Mouse (Mus musculus) embryonic facial prominence, embryonic 11.5 days (tissue): ENCODE data around the gene Eddm3b. TPM values are rescaled to one million over a fixed set of nuclear protein-coding genes. Genes with fewer than 3 reads are reported as not detected.
"Not testable (repeated sequence)": the region's sequence is repeated elsewhere in the genome, so short reads cannot be mapped to it uniquely, and the experiment has no call there.

Experiments
- ATAC-seq: fragments of 200-750 bp; cut with Nextera tagmentation; replicated peaks from 2 replicates; pipeline ENCODE4 v1.8.0; 2017; ENCODE audit warnings: low read depth; ENCODE audit not compliant: insufficient number of reproducible peaks, low FRiP score, low TSS enrichment
- DNase-seq: peaks from one replicate; pipeline ENCODE4 v3.0.0-alpha.2; 2015; ENCODE audit warnings: low spot score
- H3K27ac ChIP-seq: fragments of 300-500 bp; sonication (generic); replicated peaks from 2 replicates; pipeline ENCODE4 v1.5.1; 2014; ENCODE audit warnings: mild to moderate bottlenecking, low read depth, low read length, control low read depth
- H3K27me3 ChIP-seq: fragments of 300-500 bp; sonication (generic); 2 replicates; pipeline ENCODE4 v1.6.1; 2014; ENCODE audit warnings: mild to moderate bottlenecking, low read length, moderate library complexity, mixed read lengths; ENCODE audit not compliant: control insufficient read depth, insufficient read depth
- H3K36me3 ChIP-seq: fragments of 300-500 bp; sonication (generic); replicated peaks from 2 replicates; pipeline ENCODE4 v1.6.1; 2014; ENCODE audit warnings: low read depth, mild to moderate bottlenecking, low read length, moderate library complexity, mixed read lengths; ENCODE audit not compliant: control insufficient read depth, insufficient read depth
- H3K4me1 ChIP-seq: fragments of 300-500 bp; sonication (generic); 2 replicates; pipeline ENCODE4 v1.6.1; 2014; ENCODE audit warnings: low read length, mixed read lengths; ENCODE audit not compliant: control insufficient read depth, insufficient read depth
- H3K4me2 ChIP-seq: fragments of 300-500 bp; sonication (generic); 2 replicates; pipeline ENCODE4 v1.6.1; 2014; ENCODE audit warnings: low read depth, mild to moderate bottlenecking, control low read depth, low read length, moderate library complexity
- H3K4me3 ChIP-seq: fragments of 300-500 bp; sonication (generic); 2 replicates; pipeline ENCODE4 v1.5.1; 2014; ENCODE audit warnings: low read depth, low read length, control low read depth
- H3K9ac ChIP-seq: fragments of 300-500 bp; sonication (generic); replicated peaks from 2 replicates; pipeline ENCODE4 v1.6.1; 2014; ENCODE audit warnings: mild to moderate bottlenecking, control low read depth, low read length
- H3K9me3 ChIP-seq: fragments of 300-500 bp; sonication (generic); replicated peaks from 2 replicates; pipeline ENCODE4 v1.6.1; 2016; ENCODE audit warnings: mild to moderate bottlenecking, low read length, inconsistent platforms, mixed read lengths; ENCODE audit not compliant: control insufficient read depth
- WGBS: fragments of 180-500 bp; shearing (Covaris S2); extraction: QIAGEN DNeasy Blood & Tissue Kit; methylation state at CpG from one replicate; pipeline ENCODE4 v1.1.7; 2014; 5-methylcytosine and 5-hydroxymethylcytosine counted together
- polyA plus RNA-seq: library from polyadenylated mRNA; unstranded; fragments of >200 nt; fragmentation: Nextera tagmentation; extraction: Ambion mirVana; gene quantifications from 2 replicates; pipeline ENCODE4 v1.2.1, GENCODE M21; 2014

Eddm3b gene
- polyA plus RNA-seq, 1 experiment from 2014 or later = not detected

GRCm38 (mm10) chr14:51163323-51163722, 49.1 kb downstream of the Eddm3b start:
- not testable (repeated sequence) for H3K4me2 ChIP-seq, H3K4me1 ChIP-seq, H3K36me3 ChIP-seq, H3K27ac ChIP-seq, ATAC-seq, H3K9me3 ChIP-seq, H3K4me3 ChIP-seq, DNase-seq, H3K9ac ChIP-seq, H3K27me3 ChIP-seq
- 88% methylated on average over 6 of the region's 6 CpGs for WGBS

- H3K9me3 ChIP-seq = no peaks in the 10 kb centered on the region
- H3K36me3 ChIP-seq = no peaks in the 10 kb centered on the region
- H3K27ac ChIP-seq = no peak overlapping the region
- H3K4me2 ChIP-seq = no peak overlapping the region
- H3K27me3 ChIP-seq = no peaks in the 10 kb centered on the region
- ATAC-seq (no peak), DNase-seq (no peak)
- no peak overlapping the region for H3K9ac ChIP-seq
- no peaks in the 10 kb centered on the region for H3K4me1 ChIP-seq
- WGBS = 87% methylated on average over 1 of the region's 1 CpGs
- no peak overlapping the region for H3K4me3 ChIP-seq
Observed at GRCm38 (mm10) chr14:51165435-51165834, 51.2 kb downstream of the Eddm3b start.

GRCm38 (mm10) chr14:51166068-51166467, 51.8 kb downstream of the Eddm3b start:
- H3K27me3 ChIP-seq = no peaks in the 10 kb centered on the region
- no peaks in the 10 kb centered on the region for H3K36me3 ChIP-seq
- no peak overlapping the region for H3K27ac ChIP-seq
- H3K4me2 ChIP-seq = no peak overlapping the region
- ATAC-seq (no peak), DNase-seq (no peak)
- H3K4me1 ChIP-seq = no peaks in the 10 kb centered on the region
- H3K9ac ChIP-seq = no peak overlapping the region
- H3K4me3 ChIP-seq = no peak overlapping the region
- no peaks in the 10 kb centered on the region for H3K9me3 ChIP-seq

Other genes with a start within 250 kb of the Eddm3b start
- gene Tep1, start 243.9 kb upstream of the Eddm3b start, polyA plus RNA-seq = 5.3 and 5.5 TPM in 2 replicates
- gene Klhl33, start 216.9 kb upstream of the Eddm3b start, polyA plus RNA-seq = 0.15 TPM in 1 of 2 replicates, not detected in the other
- gene Osgep, start 189.5 kb upstream of the Eddm3b start, polyA plus RNA-seq = 188 and 208 TPM in 2 replicates
- gene Apex1, start 189.5 kb upstream of the Eddm3b start, polyA plus RNA-seq = 471 and 486 TPM in 2 replicates
- gene Pip4p1, start 183.6 kb upstream of the Eddm3b start, polyA plus RNA-seq = 49.1 and 52.4 TPM in 2 replicates
- 72.0 and 72.8 TPM in 2 replicates for gene Pnp, start 183.3 kb upstream of the Eddm3b start, polyA plus RNA-seq
- not detected in 2 replicates for gene Gm49342, start 169.9 kb upstream of the Eddm3b start, polyA plus RNA-seq
- gene Pnp2, start 158.4 kb upstream of the Eddm3b start, polyA plus RNA-seq = 0.36 and 0.47 TPM in 2 replicates
- 0.13 TPM in 1 of 2 replicates, not detected in the other for gene Rnase10, start 106.7 kb upstream of the Eddm3b start, polyA plus RNA-seq
- not detected in 2 replicates for gene Rnase9, start 72.6 kb upstream of the Eddm3b start, polyA plus RNA-seq
- not detected in 2 replicates for gene Rnase11, start 64.3 kb upstream of the Eddm3b start, polyA plus RNA-seq
- not detected in 2 replicates for gene Rnase12, start 56.8 kb upstream of the Eddm3b start, polyA plus RNA-seq
- gene Olfr750, start 40.0 kb upstream of the Eddm3b start, polyA plus RNA-seq = not detected in 2 replicates
- 14.4 and 14.7 TPM in 2 replicates for gene Rnase4, start 23.3 kb upstream of the Eddm3b start, polyA plus RNA-seq
- 2.2 and 2.6 TPM in 2 replicates for gene Ang, start 23.3 kb upstream of the Eddm3b start, polyA plus RNA-seq
- gene Rnase6, start 9.5 kb downstream of the Eddm3b start, polyA plus RNA-seq = not detected in 2 replicates
- not detected in 2 replicates for gene Rnase1, start 32.4 kb downstream of the Eddm3b start, polyA plus RNA-seq
- gene Rnase2b, start 47.8 kb downstream of the Eddm3b start, polyA plus RNA-seq = not detected in 2 replicates
- gene Ang2, start 84.7 kb downstream of the Eddm3b start, polyA plus RNA-seq = not detected in 2 replicates
- not detected in 2 replicates for gene Ear14, start 89.0 kb downstream of the Eddm3b start, polyA plus RNA-seq
- gene Rnase2a, start 141.7 kb downstream of the Eddm3b start, polyA plus RNA-seq = not detected in 2 replicates
- gene Gm7247, start 247.3 kb downstream of the Eddm3b start, polyA plus RNA-seq = not detected in 2 replicates